Mouse (Mus musculus) forebrain, postnatal 0 days (tissue): ENCODE data around the gene Pcsk7. TPM values are rescaled to one million over a fixed set of nuclear protein-coding genes. Genes with fewer than 3 reads are reported as not detected.

Experiments
- ATAC-seq: fragments of 200-750 bp; cut with Nextera tagmentation; 2 replicates; pipeline ENCODE4 v1.8.0; 2017; ENCODE audit warnings: mild to moderate bottlenecking, moderate library complexity
- DNase-seq: peaks from one replicate; pipeline ENCODE4 v3.0.0-alpha.2; 2015
- H3K27ac ChIP-seq: fragments of 300-500 bp; sonication (generic); 2 replicates; pipeline ENCODE4 v1.5.1; 2014; ENCODE audit warnings: low read depth, mild to moderate bottlenecking, antibody characterized with exemption, low read length, moderate library complexity, mixed read lengths
- H3K27me3 ChIP-seq: fragments of 300-500 bp; sonication (generic); 2 replicates; pipeline ENCODE4 v1.6.1; 2014; ENCODE audit warnings: mild to moderate bottlenecking, low read length, mixed read lengths; ENCODE audit not compliant: insufficient read depth
- H3K36me3 ChIP-seq: fragments of 300-500 bp; sonication (generic); 2 replicates; pipeline ENCODE4 v1.6.1; 2014; ENCODE audit warnings: mild to moderate bottlenecking, moderate library complexity; ENCODE audit not compliant: insufficient read depth
- H3K4me1 ChIP-seq: fragments of 300-500 bp; sonication (generic); 2 replicates; pipeline ENCODE4 v1.6.1; 2014; ENCODE audit warnings: antibody characterized with exemption; ENCODE audit not compliant: insufficient read depth
- H3K4me2 ChIP-seq: fragments of 300-500 bp; sonication (generic); 2 replicates; pipeline ENCODE4 v1.6.1; 2014; ENCODE audit warnings: low read depth, mild to moderate bottlenecking, moderate library complexity
- H3K4me3 ChIP-seq: fragments of 300-500 bp; sonication (generic); 2 replicates; pipeline ENCODE4 v1.5.1; 2014; ENCODE audit warnings: low read depth, low read length, mixed read lengths
- H3K9ac ChIP-seq: fragments of 300-500 bp; sonication (generic); 2 replicates; pipeline ENCODE4 v1.6.1; 2014; ENCODE audit warnings: mild to moderate bottlenecking
- H3K9me3 ChIP-seq: fragments of 300-500 bp; sonication (generic); 2 replicates; pipeline ENCODE4 v1.6.1; 2016; ENCODE audit warnings: low read length
- CTCF ChIP-seq: sonication (generic); IDR thresholded peaks from 2 replicates; pipeline ENCODE4 v1.5.1; 2016; ENCODE audit warnings: antibody characterized with exemption, control low read depth, low read depth
- WGBS: fragments of 180-500 bp; shearing (Covaris S2); extraction: QIAGEN DNeasy Blood & Tissue Kit; methylation state at CpG from one replicate; pipeline ENCODE4 v1.1.7; 2014; 5-methylcytosine and 5-hydroxymethylcytosine counted together
- polyA plus RNA-seq: library from polyadenylated mRNA; unstranded; fragments of >200 nt; fragmentation: Nextera tagmentation; extraction: Ambion mirVana; gene quantifications from 2 replicates; pipeline ENCODE4 v1.2.1, GENCODE M21; 2015
- total RNA-seq: library from RNA; depleted of rRNA; stranded (reverse); fragments of >200 nt; gene quantifications from 2 replicates; pipeline ENCODE4 v1.2.3, GENCODE M21; 2014; rRNA removed

Pcsk7 gene
- total RNA-seq, result 32.5 and 33.8 TPM in 2 replicates
- polyA plus RNA-seq, result 13.7 and 16.1 TPM in 2 replicates

GRCm38 (mm10) chr9:45906355-45907077, at the start of gene Pcsk7, which contains the start of gene Rnf214:
Pcsk7 (plus strand) TSS chr9:45906497.
Rnf214 (minus strand) TSS chr9:45906911.
- peak within 1 kb of the TSS; percentile 97 for H3K9ac ChIP-seq
- under 1% methylated on average over 72 of the region's 80 CpGs for WGBS
- peaks cover 33% of the 10 kb centered on the region for H3K36me3 ChIP-seq
- no peaks in the 10 kb centered on the region for H3K27me3 ChIP-seq
- ATAC-seq, result peak; percentile 94
- no peaks in the 10 kb centered on the region for H3K9me3 ChIP-seq
- DNase-seq, result peak; percentile 92
- peak; percentile 86 for TF ChIP-seq CTCF
- peak within 1 kb of the TSS; percentile 82 for H3K4me2 ChIP-seq
- peaks cover 9% of the 10 kb centered on the region; the same call in 1 of the 2 replicates for H3K4me1 ChIP-seq
- peak within 1 kb of the TSS; percentile 95 for H3K27ac ChIP-seq
- peak within 1 kb of the TSS; percentile 99 for H3K4me3 ChIP-seq

- H3K4me3 ChIP-seq, result no peak overlapping the region
- no peak for TF ChIP-seq CTCF
- no peak overlapping the region for H3K27ac ChIP-seq
- H3K27me3 ChIP-seq, result no peaks in the 10 kb centered on the region
- H3K9me3 ChIP-seq, result no peaks in the 10 kb centered on the region
- no peak overlapping the region for H3K4me2 ChIP-seq
- peaks cover 85% of the 10 kb centered on the region for H3K36me3 ChIP-seq
- H3K4me1 ChIP-seq, result no peaks in the 10 kb centered on the region
- no peak for ATAC-seq
- WGBS, result 95% methylated on average over 10 of the region's 10 CpGs
- DNase-seq, result no peak
- no peak overlapping the region for H3K9ac ChIP-seq
Measured at GRCm38 (mm10) chr9:45859364-45859763, 46.9 kb upstream of the Pcsk7 start.

- no peak overlapping the region for H3K9ac ChIP-seq
- no peaks in the 10 kb centered on the region for H3K27me3 ChIP-seq
- 95% methylated on average over 7 of the region's 7 CpGs for WGBS
- no peaks in the 10 kb centered on the region for H3K4me1 ChIP-seq
- no peak overlapping the region for H3K4me2 ChIP-seq
- TF ChIP-seq CTCF, result no peak
- H3K9me3 ChIP-seq, result no peaks in the 10 kb centered on the region
- DNase-seq (no peak), ATAC-seq (no peak)
- peaks cover 83% of the 10 kb centered on the region for H3K36me3 ChIP-seq
- no peak overlapping the region for H3K4me3 ChIP-seq
- no peak overlapping the region for H3K27ac ChIP-seq
Measured at GRCm38 (mm10) chr9:45861813-45862212, 44.5 kb upstream of the Pcsk7 start.

- peaks cover 70% of the 10 kb centered on the region for H3K36me3 ChIP-seq
- no peak for DNase-seq
Measured at GRCm38 (mm10) chr9:45869181-45869580, 37.1 kb upstream of the Pcsk7 start.

GRCm38 (mm10) chr9:45870265-45870664, 36.0 kb upstream of the Pcsk7 start:
- Histone ChIP-seq H3K4me2 (no peak overlapping the region), H3K9me3 (no peaks in the 10 kb centered on the region), H3K4me1 (no peaks in the 10 kb centered on the region), H3K27me3 (no peaks in the 10 kb centered on the region), H3K9ac (no peak overlapping the region), H3K36me3 (peaks cover 69% of the 10 kb centered on the region), H3K27ac (no peak overlapping the region), H3K4me3 (no peak overlapping the region)
- 94% methylated on average over 3 of the region's 3 CpGs for WGBS
- DNase-seq (no peak), ATAC-seq (no peak)
- no peak for TF ChIP-seq CTCF

More at GRCm38 (mm10) chr9:45869181-45869580, 37.1 kb upstream of the Pcsk7 start:
- no peak overlapping the region for H3K4me2 ChIP-seq
- TF ChIP-seq CTCF, result no peak
- no peaks in the 10 kb centered on the region for H3K27me3 ChIP-seq
- no peak overlapping the region for H3K9ac ChIP-seq
- H3K9me3 ChIP-seq, result no peaks in the 10 kb centered on the region
- no peak overlapping the region for H3K4me3 ChIP-seq
- no peak for ATAC-seq
- H3K27ac ChIP-seq, result no peak overlapping the region
- WGBS, result 93% methylated on average over 3 of the region's 3 CpGs
- no peaks in the 10 kb centered on the region for H3K4me1 ChIP-seq

GRCm38 (mm10) chr9:45877928-45878327, 28.4 kb upstream of the Pcsk7 start:
- peak; percentile 24 for DNase-seq
- peaks cover 53% of the 10 kb centered on the region for H3K36me3 ChIP-seq
- no peak overlapping the region for H3K27ac ChIP-seq
- 75% methylated on average over 2 of the region's 2 CpGs for WGBS
- H3K4me1 ChIP-seq, result no peaks in the 10 kb centered on the region
- no peak overlapping the region for H3K9ac ChIP-seq
- no peak overlapping the region for H3K4me2 ChIP-seq
- H3K9me3 ChIP-seq, result no peaks in the 10 kb centered on the region
- no peak overlapping the region for H3K4me3 ChIP-seq
- no peak for ATAC-seq
- no peak for TF ChIP-seq CTCF
- H3K27me3 ChIP-seq, result no peaks in the 10 kb centered on the region

GRCm38 (mm10) chr9:45893681-45894080, 12.6 kb upstream of the Pcsk7 start:
- no peak for TF ChIP-seq CTCF
- ATAC-seq (no peak), DNase-seq (no peak)
- Histone ChIP-seq H3K27me3 (no peaks in the 10 kb centered on the region), H3K9me3 (no peaks in the 10 kb centered on the region), H3K4me1 (no peaks in the 10 kb centered on the region), H3K4me2 (no peak overlapping the region), H3K27ac (no peak overlapping the region), H3K9ac (no peak overlapping the region), H3K4me3 (no peak overlapping the region), H3K36me3 (peaks cover 76% of the 10 kb centered on the region)
